Mouse (Mus musculus) myocyte (in vitro differentiated cells): ENCODE measurements around the gene Tle3.

Source experiments
- MYOD1 ChIP-seq, 3 experiments: IDR thresholded peaks; one replicate each; pipeline ENCODE4 v1.6.1; 2011; ENCODE audit warnings: control low read depth in 2 of 3, low read depth in 2 of 3, mild to moderate bottlenecking in 2 of 3, moderate library complexity in 1 of 3; ENCODE audit not compliant: insufficient read length in 2 of 3, control insufficient read depth in 1 of 3
- POLR2A ChIP-seq: IDR thresholded peaks from one replicate; pipeline ENCODE4 v1.6.1; 2011; ENCODE audit warnings: low read depth, mild to moderate bottlenecking, control low read depth, moderate library complexity; ENCODE audit not compliant: insufficient read length
- POLR2AphosphoS2 ChIP-seq: IDR thresholded peaks from one replicate; pipeline ENCODE4 v1.6.1; 2011; ENCODE audit warnings: low read depth, control low read depth; ENCODE audit not compliant: insufficient read length
- TCF12 ChIP-seq: IDR thresholded peaks from one replicate; pipeline ENCODE4 v1.6.1; 2011; ENCODE audit warnings: mild to moderate bottlenecking, control low read depth; ENCODE audit not compliant: poor library complexity, insufficient read depth, severe bottlenecking
- USF1 ChIP-seq: IDR thresholded peaks from one replicate; pipeline ENCODE4 v1.6.1; 2011; ENCODE audit warnings: low read depth, mild to moderate bottlenecking, control low read depth, moderate library complexity

DNA sequence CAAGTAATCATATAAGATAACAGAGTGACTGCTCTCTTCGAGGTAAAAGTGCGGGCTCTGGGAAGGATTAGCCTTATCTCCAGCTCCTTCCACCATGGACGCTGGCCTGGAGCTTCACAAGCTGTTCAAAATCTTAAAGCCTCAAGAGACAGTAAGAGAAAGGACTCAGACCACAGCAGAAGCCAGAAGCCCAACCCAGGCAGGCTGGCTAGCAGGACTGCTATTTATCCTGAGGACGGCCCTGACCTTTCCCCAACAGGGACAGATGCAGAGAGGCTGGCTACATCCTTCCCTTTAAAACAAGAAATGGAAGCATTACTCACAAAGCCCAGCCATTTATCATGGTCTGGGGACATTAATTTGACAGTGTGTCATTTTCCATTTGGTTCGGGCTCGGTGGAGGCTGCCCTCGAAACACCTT is 46.2 kb upstream of the Tle3 start:
- no peak for TF ChIP-seq MYOD1 (IDR thresholded peaks at IDR 0.05; ENCODE audit: control insufficient read depth in 1 of 3, insufficient read length in 2 of 3, low read depth in 2 of 3)
- TF ChIP-seq POLR2A, result no peak
- no peak for TF ChIP-seq USF1
- no peak for TF ChIP-seq POLR2AphosphoS2
- TF ChIP-seq TCF12, result no peak
